Mouse (Mus musculus): ENCODE measurements around the gene Rassf10. TPM values are rescaled to one million over a fixed set of nuclear protein-coding genes. Genes with fewer than 3 reads are reported as not detected.

Gene Rassf10
- 1.8 and 2.2 TPM in 2 replicates for polyA plus RNA-seq (2012; rRNA removed)

- DNase-seq (ENCODE audit: low read depth) = peak; percentile 77
- TF ChIP-seq CTCF (IDR thresholded peaks at IDR 0.05; ENCODE audit: borderline replicate concordance, extremely low read depth, insufficient read depth, insufficient read length) (no peak), POLR2A (IDR thresholded peaks at IDR 0.05; ENCODE audit: borderline replicate concordance, extremely low read depth, insufficient read depth, insufficient read length, poor library complexity, severe bottlenecking) (no peak)
Measured at GRCm38 (mm10) chr7:112953777-112954291, at the start of gene Rassf10. Rassf10 (plus strand) TSS chr7:112953962.

DNA sequence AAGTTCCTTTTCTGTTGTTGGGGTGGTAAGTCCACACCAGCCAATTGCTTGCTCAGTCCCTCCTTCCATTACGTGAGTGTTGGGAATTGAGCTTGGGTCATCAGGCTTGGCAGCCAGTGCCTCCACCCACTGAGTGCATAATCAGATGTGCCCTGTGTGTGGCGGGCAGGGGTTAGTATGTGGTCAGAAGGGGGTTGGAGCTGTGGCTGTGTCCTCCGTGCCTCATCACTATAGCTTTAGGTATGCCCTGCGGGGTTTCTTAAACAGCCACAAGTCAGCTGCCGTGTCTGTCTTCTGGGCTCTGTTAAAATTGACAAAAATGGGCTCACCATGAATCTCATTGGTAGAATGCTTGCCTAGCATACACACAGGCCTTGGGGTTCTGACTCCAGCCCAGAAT lies 46.9 kb upstream of the Rassf10 start:
- DNase-seq (ENCODE audit: low read depth) = no peak
- no peak for TF ChIP-seq CTCF (IDR thresholded peaks at IDR 0.05; ENCODE audit: borderline replicate concordance, extremely low read depth, insufficient read depth, insufficient read length)
- TF ChIP-seq POLR2A (IDR thresholded peaks at IDR 0.05; ENCODE audit: borderline replicate concordance, extremely low read depth, insufficient read depth, insufficient read length, poor library complexity, severe bottlenecking) = no peak

DNA sequence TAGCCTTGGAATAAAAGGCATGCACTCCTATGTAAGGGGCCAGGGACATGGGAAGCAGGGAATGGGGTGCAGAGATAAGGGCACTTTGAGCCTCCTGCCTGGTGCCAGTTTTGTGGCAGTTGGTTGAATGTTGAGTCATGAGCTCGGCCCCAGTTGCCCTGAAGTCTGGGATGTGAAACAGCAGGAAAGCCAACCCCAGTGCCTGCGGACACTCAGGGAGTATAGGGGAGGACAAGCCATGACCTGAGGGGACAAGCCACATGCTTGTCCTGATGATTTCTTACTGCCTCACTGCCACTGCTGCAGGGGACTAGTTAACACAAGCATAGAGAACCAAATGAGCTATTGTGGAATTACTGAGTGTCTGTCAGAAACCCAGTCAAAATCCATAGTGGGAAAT lies 46.3 kb upstream of the Rassf10 start:
- DNase-seq (ENCODE audit: low read depth) = no peak
- TF ChIP-seq POLR2A (IDR thresholded peaks at IDR 0.05; ENCODE audit: borderline replicate concordance, extremely low read depth, insufficient read depth, insufficient read length, poor library complexity, severe bottlenecking) = no peak
- no peak for TF ChIP-seq CTCF (IDR thresholded peaks at IDR 0.05; ENCODE audit: borderline replicate concordance, extremely low read depth, insufficient read depth, insufficient read length)

DNA sequence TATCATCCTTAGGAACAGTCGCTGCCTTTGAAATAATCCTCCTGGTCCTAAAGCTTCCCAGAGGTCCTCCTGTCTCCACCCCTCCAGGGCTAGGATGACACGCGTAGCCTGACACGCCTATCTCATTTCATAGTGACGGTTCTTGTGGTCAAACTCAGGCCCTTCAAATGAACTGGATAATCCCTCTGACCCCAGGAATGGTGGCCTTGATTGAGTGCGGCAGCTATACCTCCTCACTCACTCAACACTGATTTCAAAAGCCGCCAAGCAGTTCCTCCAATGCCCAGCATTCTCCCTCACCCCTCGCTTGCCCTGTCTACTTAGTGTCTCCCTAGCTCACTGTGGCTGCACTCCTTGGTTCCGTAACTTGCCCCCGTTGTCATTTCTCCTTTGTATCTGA lies 44.6 kb upstream of the Rassf10 start:
- DNase-seq (ENCODE audit: low read depth) = no peak
- TF ChIP-seq CTCF (IDR thresholded peaks at IDR 0.05; ENCODE audit: borderline replicate concordance, extremely low read depth, insufficient read depth, insufficient read length) (no peak), POLR2A (IDR thresholded peaks at IDR 0.05; ENCODE audit: borderline replicate concordance, extremely low read depth, insufficient read depth, insufficient read length, poor library complexity, severe bottlenecking) (no peak)

GRCm38 (mm10) chr7:112912969-112913368 lies 40.8 kb upstream of the Rassf10 start:
- no peak for TF ChIP-seq POLR2A (IDR thresholded peaks at IDR 0.05; ENCODE audit: borderline replicate concordance, extremely low read depth, insufficient read depth, insufficient read length, poor library complexity, severe bottlenecking)
- no peak for TF ChIP-seq CTCF (IDR thresholded peaks at IDR 0.05; ENCODE audit: borderline replicate concordance, extremely low read depth, insufficient read depth, insufficient read length)

DNA sequence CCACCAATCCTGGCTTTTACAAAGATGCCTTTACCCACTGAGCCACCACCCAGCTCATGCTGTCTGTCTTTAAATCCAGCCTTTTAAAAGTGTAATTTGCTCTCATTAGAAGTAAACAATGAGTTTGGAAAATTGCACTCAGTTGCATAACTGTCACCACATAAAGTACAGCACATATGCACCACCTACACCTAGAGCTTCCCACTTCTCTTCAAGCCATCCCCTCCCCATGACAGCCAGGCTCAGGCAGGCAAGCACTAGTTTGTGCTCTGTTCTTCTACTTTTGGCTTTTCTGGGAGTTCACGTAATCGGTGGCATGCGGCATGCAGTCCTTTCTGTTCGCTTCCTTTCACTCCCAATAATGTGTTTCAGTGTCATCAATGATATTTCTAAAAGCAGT lies 38.2 kb upstream of the Rassf10 start:
- TF ChIP-seq CTCF (IDR thresholded peaks at IDR 0.05; ENCODE audit: borderline replicate concordance, extremely low read depth, insufficient read depth, insufficient read length) (no peak), POLR2A (IDR thresholded peaks at IDR 0.05; ENCODE audit: borderline replicate concordance, extremely low read depth, insufficient read depth, insufficient read length, poor library complexity, severe bottlenecking) (no peak)
- DNase-seq (ENCODE audit: low read depth) = no peak

More at GRCm38 (mm10) chr7:112912969-112913368, 40.8 kb upstream of the Rassf10 start:
- no peak for DNase-seq (ENCODE audit: low read depth)

GRCm38 (mm10) chr7:112917613-112918278 lies 36.0 kb upstream of the Rassf10 start:
- no peak for DNase-seq (ENCODE audit: low read depth)
- no peak for TF ChIP-seq POLR2A (IDR thresholded peaks at IDR 0.05; ENCODE audit: borderline replicate concordance, extremely low read depth, insufficient read depth, insufficient read length, poor library complexity, severe bottlenecking)
- no peak for TF ChIP-seq CTCF (IDR thresholded peaks at IDR 0.05; ENCODE audit: borderline replicate concordance, extremely low read depth, insufficient read depth, insufficient read length)

GRCm38 (mm10) chr7:112918279-112918991 lies 35.3 kb upstream of the Rassf10 start:
- peak; percentile 43 for DNase-seq (ENCODE audit: low read depth)
- TF ChIP-seq POLR2A (IDR thresholded peaks at IDR 0.05; ENCODE audit: borderline replicate concordance, extremely low read depth, insufficient read depth, insufficient read length, poor library complexity, severe bottlenecking) (no peak), CTCF (IDR thresholded peaks at IDR 0.05; ENCODE audit: borderline replicate concordance, extremely low read depth, insufficient read depth, insufficient read length) (no peak)

- peak; percentile 92 for DNase-seq (ENCODE audit: low read depth)
Measured at GRCm38 (mm10) chr7:112919845-112920244, 33.9 kb upstream of the Rassf10 start.

DNA sequence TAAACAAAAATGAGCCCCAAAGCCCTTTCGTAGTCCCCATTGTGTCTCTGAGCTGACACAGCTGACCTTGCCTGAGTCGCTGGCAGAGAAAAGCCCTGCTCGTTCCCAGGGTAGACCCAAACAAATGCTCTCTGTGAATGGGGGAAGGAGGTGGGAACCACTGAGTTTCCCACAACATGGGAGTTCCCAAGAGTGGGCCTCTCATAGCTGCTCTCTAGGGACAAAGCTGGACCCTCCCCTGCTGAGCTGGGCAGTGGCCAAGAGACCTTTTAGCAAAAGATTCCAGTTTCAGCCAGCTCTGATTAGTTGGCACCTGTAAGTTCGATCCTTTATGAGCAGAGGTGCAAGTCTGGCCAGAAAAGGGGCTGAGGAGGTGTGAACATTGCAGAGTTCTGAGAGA lies 31.0 kb upstream of the Rassf10 start:
- TF ChIP-seq POLR2A (IDR thresholded peaks at IDR 0.05; ENCODE audit: borderline replicate concordance, extremely low read depth, insufficient read depth, insufficient read length, poor library complexity, severe bottlenecking) (no peak), CTCF (IDR thresholded peaks at IDR 0.05; ENCODE audit: borderline replicate concordance, extremely low read depth, insufficient read depth, insufficient read length) (no peak)
- peak; percentile 74 for DNase-seq (ENCODE audit: low read depth)

More at GRCm38 (mm10) chr7:112919845-112920244, 33.9 kb upstream of the Rassf10 start:
- TF ChIP-seq CTCF (IDR thresholded peaks at IDR 0.05; ENCODE audit: borderline replicate concordance, extremely low read depth, insufficient read depth, insufficient read length) (peak; percentile 81), POLR2A (IDR thresholded peaks at IDR 0.05; ENCODE audit: borderline replicate concordance, extremely low read depth, insufficient read depth, insufficient read length, poor library complexity, severe bottlenecking) (no peak)

GRCm38 (mm10) chr7:112923712-112924111 lies 30.1 kb upstream of the Rassf10 start:
- TF ChIP-seq CTCF (IDR thresholded peaks at IDR 0.05; ENCODE audit: borderline replicate concordance, extremely low read depth, insufficient read depth, insufficient read length) (no peak), POLR2A (IDR thresholded peaks at IDR 0.05; ENCODE audit: borderline replicate concordance, extremely low read depth, insufficient read depth, insufficient read length, poor library complexity, severe bottlenecking) (no peak)
- no peak for DNase-seq (ENCODE audit: low read depth)

All from brain, embryonic 14.5 days (tissue).